Mouse (Mus musculus): ENCODE measurements around the gene Mia2.

GRCm38 (mm10) chr12:59129038-59129437 lies 33.4 kb downstream of the Mia2 start:
- TF ChIP-seq POLR2A (IDR thresholded peaks at IDR 0.05; ENCODE audit: extremely low read depth, insufficient read depth, low read length), result no peak
- no peak for TF ChIP-seq CTCF (IDR thresholded peaks at IDR 0.05; ENCODE audit: low read depth, low read length)
